8 mouse cellular contexts compared by ENCODE assay signal in the genomic region with DNA sequence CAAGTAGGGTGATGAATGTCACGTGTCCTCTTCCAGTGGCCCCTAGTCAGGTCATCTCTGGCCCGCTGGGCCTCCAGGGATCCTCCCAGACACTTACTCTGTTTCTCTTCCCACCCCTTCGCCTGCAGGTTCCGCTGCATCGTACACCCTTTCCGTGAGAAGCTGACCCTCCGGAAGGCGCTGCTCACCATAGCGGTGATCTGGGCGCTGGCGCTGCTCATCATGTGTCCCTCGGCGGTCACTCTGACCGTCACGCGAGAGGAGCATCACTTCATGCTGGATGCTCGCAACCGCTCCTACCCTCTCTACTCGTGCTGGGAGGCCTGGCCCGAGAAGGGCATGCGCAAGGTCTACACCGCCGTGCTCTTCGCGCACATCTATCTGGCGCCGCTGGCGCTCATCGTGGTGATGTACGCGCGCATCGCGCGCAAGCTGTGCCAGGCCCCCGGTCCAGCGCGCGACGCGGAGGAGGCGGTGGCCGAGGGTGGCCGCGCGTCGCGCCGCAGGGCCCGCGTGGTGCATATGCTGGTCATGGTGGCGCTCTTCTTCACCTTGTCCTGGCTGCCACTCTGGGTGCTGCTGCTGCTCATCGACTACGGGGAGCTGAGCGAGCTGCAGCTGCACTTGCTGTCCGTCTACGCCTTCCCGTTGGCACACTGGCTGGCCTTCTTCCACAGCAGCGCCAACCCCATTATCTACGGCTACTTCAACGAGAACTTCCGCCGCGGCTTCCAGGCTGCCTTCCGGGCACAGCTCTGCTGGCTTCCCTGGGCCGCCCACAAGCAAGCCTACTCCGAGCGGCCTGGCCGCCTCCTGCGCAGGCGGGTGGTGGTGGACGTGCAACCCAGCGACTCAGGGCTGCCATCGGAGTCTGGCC. TPM values are rescaled to one million over a fixed set of nuclear protein-coding genes. Genes with fewer than 3 reads are reported as not detected.
DNase-seq lines count a peak whose midpoint lies in the region; ATAC-seq and TF ChIP-seq lines count a peak whose summit lies in the region.

No protein-coding gene starts in this region.

- peak overlapping the region; percentile 5 for H3K9ac ChIP-seq in ES-E14 (ENCODE audit: insufficient read depth, low read depth, low read length, poor library complexity, severe bottlenecking)
- peak overlapping the region; percentile 52 for H3K9ac ChIP-seq in embryonic facial prominence, embryonic 14.5 days (ENCODE audit: low read depth, low read length)
- H3K9ac ChIP-seq in limb, embryonic 14.5 days (ENCODE audit: low read depth, low read length, severe bottlenecking): peak overlapping the region; percentile 43
- H3K9ac ChIP-seq in midbrain, embryonic 13.5 days (replicated peaks): peak overlapping the region; percentile 64

- H3K4me1 ChIP-seq in ES-E14 (ENCODE audit: control insufficient read depth in 2 of 2, insufficient read depth in 2 of 2, low read length in 2 of 2, poor library complexity in 1 of 2): peaks cover 0 to 8% of the 10 kb centered on the region in 2 experiments; a peak in 2 of 4 replicates
- H3K4me1 ChIP-seq in embryonic facial prominence, embryonic 14.5 days (ENCODE audit: control insufficient read depth, insufficient read depth, low read length): peaks cover 11% of the 10 kb centered on the region
- peaks cover 4% of the 10 kb centered on the region for H3K4me1 ChIP-seq in limb, embryonic 14.5 days (ENCODE audit: control insufficient read depth, insufficient read depth, low read length)
- peaks cover 18% of the 10 kb centered on the region for H3K4me1 ChIP-seq in midbrain, embryonic 13.5 days (replicated peaks)

- DNase-seq in gastrocnemius, postnatal 10 days: peak; percentile 22
- DNase-seq in gastrocnemius, adult 18-20 months (ENCODE audit: low spot score): no peak
- DNase-seq in ES-E14 (ENCODE audit: low read depth, low spot score): no peak
- peak; percentile 16 for DNase-seq in embryonic facial prominence, embryonic 14.5 days (ENCODE audit: low spot score)
- no peak for DNase-seq in limb, embryonic 14.5 days (ENCODE audit: low spot score)
- DNase-seq in c-Kit-positive CD71-positive TER-119-positive erythroid progenitor cells, embryonic 14.5 days (ENCODE audit: low spot score): no peak

- H3K27ac ChIP-seq in ES-E14 (ENCODE audit: insufficient read depth, low read depth, low read length, poor library complexity, severe bottlenecking): no peak overlapping the region
- no peak overlapping the region for H3K27ac ChIP-seq in embryonic facial prominence, embryonic 14.5 days (replicated peaks; ENCODE audit: low read depth, low read length)
- H3K27ac ChIP-seq in limb, embryonic 14.5 days (replicated peaks; ENCODE audit: low read depth, low read length): no peak overlapping the region
- H3K27ac ChIP-seq in midbrain, embryonic 13.5 days: no peak overlapping the region

- no peaks in the 10 kb centered on the region for H3K9me3 ChIP-seq in ES-E14 (ENCODE audit: control insufficient read depth, insufficient read depth, low read depth, low read length)
- no peaks in the 10 kb centered on the region for H3K9me3 ChIP-seq in embryonic facial prominence, embryonic 14.5 days (ENCODE audit: control insufficient read depth, low read length)
- no peaks in the 10 kb centered on the region for H3K9me3 ChIP-seq in limb, embryonic 14.5 days (ENCODE audit: control insufficient read depth, low read length)
- no peaks in the 10 kb centered on the region for H3K9me3 ChIP-seq in midbrain, embryonic 13.5 days

- H3K4me3 ChIP-seq in ES-E14 (ENCODE audit: insufficient read depth in 1 of 2, low read depth in 1 of 2, low read length in 2 of 2, poor library complexity in 1 of 2, severe bottlenecking in 1 of 2): peak overlapping the region; percentile 50 to 63
- H3K4me3 ChIP-seq in embryonic facial prominence, embryonic 14.5 days (ENCODE audit: low read depth, low read length): peak overlapping the region; percentile 49
- H3K4me3 ChIP-seq in limb, embryonic 14.5 days (replicated peaks; ENCODE audit: low read length): peak overlapping the region; percentile 43
- H3K4me3 ChIP-seq in midbrain, embryonic 13.5 days (replicated peaks): peak overlapping the region; percentile 44

- peaks cover 24% of the 10 kb centered on the region for H3K27me3 ChIP-seq in embryonic facial prominence, embryonic 14.5 days (replicated peaks; ENCODE audit: control insufficient read depth, insufficient read depth, low read length)
- H3K27me3 ChIP-seq in limb, embryonic 14.5 days (ENCODE audit: control insufficient read depth, insufficient read depth, low read length): peaks cover 23% of the 10 kb centered on the region
- H3K27me3 ChIP-seq in midbrain, embryonic 13.5 days: peaks cover 49% of the 10 kb centered on the region

- in situ Hi-C loops in ES-E14 (cut with MboI; ENCODE audit: low sequenced_read_pairs in 2 of 2, unreplicated experiment in 2 of 2): no loop called here

- peak; percentile 62 for ATAC-seq in embryonic facial prominence, embryonic 14.5 days (ENCODE audit: low read depth)
- peak; percentile 38 to 77; a peak in 2 of 4 replicates for ATAC-seq in hematopoietic stem cell, adult 5-6 weeks (replicated peaks in 1 of 2; ENCODE audit: insufficient read depth in 1 of 2, low FRiP score in 2 of 2, low TSS enrichment in 1 of 2, low read depth in 1 of 2, poor library complexity in 2 of 2, severe bottlenecking in 2 of 2)
- no peak for ATAC-seq in limb, embryonic 14.5 days (ENCODE audit: low FRiP score, low read depth)
- ATAC-seq in midbrain, embryonic 13.5 days: peak; percentile 71

- TF ChIP-seq POLR2A in limb, embryonic 14.5 days (IDR thresholded peaks at IDR 0.05; ENCODE audit: borderline replicate concordance, extremely low read depth, insufficient read depth, insufficient read length): no peak

- no peaks in the 10 kb centered on the region for H3K36me3 ChIP-seq in ES-E14 (ENCODE audit: control insufficient read depth, insufficient read depth, low read length, poor library complexity, severe bottlenecking)
- H3K36me3 ChIP-seq in embryonic facial prominence, embryonic 14.5 days (ENCODE audit: control insufficient read depth, insufficient read depth, low read length): no peaks in the 10 kb centered on the region
- no peaks in the 10 kb centered on the region for H3K36me3 ChIP-seq in limb, embryonic 14.5 days (ENCODE audit: control insufficient read depth, insufficient read depth, low read length)
- no peaks in the 10 kb centered on the region for H3K36me3 ChIP-seq in midbrain, embryonic 13.5 days

- WGBS in embryonic facial prominence, embryonic 14.5 days: 2% methylated on average over 53 of the region's 74 CpGs
- 3% methylated on average over 68 of the region's 74 CpGs for WGBS in limb, embryonic 14.5 days
- 3% methylated on average over 74 of the region's 74 CpGs for WGBS in midbrain, embryonic 13.5 days

- H3K4me2 ChIP-seq in embryonic facial prominence, embryonic 14.5 days (ENCODE audit: low read depth, low read length): peak overlapping the region; percentile 89
- H3K4me2 ChIP-seq in limb, embryonic 14.5 days (replicated peaks; ENCODE audit: low read depth, low read length, severe bottlenecking): peak overlapping the region; percentile 86
- H3K4me2 ChIP-seq in midbrain, embryonic 13.5 days (replicated peaks): peak overlapping the region; percentile 77

TF ChIP-seq in ES-E14, 5 proteins besides CTCF, POLR2A, EP300 and RAD21:
- TF ChIP-seq MAFK (IDR thresholded peaks at IDR 0.05; ENCODE audit: insufficient read depth, low read depth, low read length): no peak
- TF ChIP-seq HCFC1 (IDR thresholded peaks at IDR 0.05; ENCODE audit: borderline replicate concordance, insufficient read depth, low read length): no peak
- no peak for TF ChIP-seq ZNF384 (IDR thresholded peaks at IDR 0.05; ENCODE audit: low read depth, low read length)
- TF ChIP-seq CHD2 (IDR thresholded peaks at IDR 0.05; ENCODE audit: low read depth, low read length): no peak
- no peak for TF ChIP-seq ZC3H11A (IDR thresholded peaks at IDR 0.05; ENCODE audit: borderline replicate concordance, low read depth, low read length)

RNA-seq across cellular contexts. Expression of a gene that starts 22.7 kb away (rescaled TPM):
- 10 to 100 TPM; 33.2 to 35.8 TPM for total RNA-seq in gastrocnemius, postnatal 10 days (2021)
- 10 to 100 TPM; 57.6 to 68.1 TPM for total RNA-seq in gastrocnemius, adult 18-20 months (2021)
- 165 and 262 TPM in 2 replicates for total RNA-seq in ES-E14 (2012; rRNA removed)
- 158 and 162 TPM in 2 replicates for polyA plus RNA-seq in embryonic facial prominence, embryonic 14.5 days (2014; fragmentation: Nextera tagmentation; extraction: Ambion mirVana)
- total RNA-seq in hematopoietic stem cell, adult 5-6 weeks (2017): 136 and 165 TPM in 2 replicates
- 90.3 and 119 TPM in 2 replicates for polyA plus RNA-seq in limb, embryonic 14.5 days (2012; rRNA removed)
- polyA plus RNA-seq in limb, embryonic 14.5 days (2014; fragmentation: Nextera tagmentation; extraction: Ambion mirVana): 152 and 161 TPM in 2 replicates
- polyA plus RNA-seq in midbrain, embryonic 13.5 days (2015; fragmentation: Nextera tagmentation; extraction: Ambion mirVana): 230 and 231 TPM in 2 replicates

RNA-seq across cellular contexts. Expression of a gene that starts 30.3 kb away (rescaled TPM):
- under 1 TPM in 1 of 2 experiments, not detected in 1; 0.11 TPM for total RNA-seq in gastrocnemius, postnatal 10 days (2021)
- total RNA-seq in gastrocnemius, adult 18-20 months (2021): under 1 TPM; 0.07 to 0.11 TPM
- total RNA-seq in ES-E14 (2012; rRNA removed): 0.16 and 0.18 TPM in 2 replicates
- polyA plus RNA-seq in embryonic facial prominence, embryonic 14.5 days (2014; fragmentation: Nextera tagmentation; extraction: Ambion mirVana): 0.06 and 0.08 TPM in 2 replicates
- total RNA-seq in hematopoietic stem cell, adult 5-6 weeks (2017): 0.19 TPM in 1 of 2 replicates, not detected in the other
- 0.06 and 0.10 TPM in 2 replicates for polyA plus RNA-seq in limb, embryonic 14.5 days (2012; rRNA removed)
- 0.06 TPM in 2 replicates for polyA plus RNA-seq in limb, embryonic 14.5 days (2014; fragmentation: Nextera tagmentation; extraction: Ambion mirVana)
- 0.81 and 0.87 TPM in 2 replicates for polyA plus RNA-seq in midbrain, embryonic 13.5 days (2015; fragmentation: Nextera tagmentation; extraction: Ambion mirVana)

RNA-seq across cellular contexts. Expression of a gene that starts 54.5 kb away (rescaled TPM):
- 100 to 1,000 TPM; 139 to 141 TPM for total RNA-seq in gastrocnemius, postnatal 10 days (2021)
- 100 to 1,000 TPM; 115 to 135 TPM for total RNA-seq in gastrocnemius, adult 18-20 months (2021)
- total RNA-seq in ES-E14 (2012; rRNA removed): 145 and 158 TPM in 2 replicates
- 338 and 352 TPM in 2 replicates for polyA plus RNA-seq in embryonic facial prominence, embryonic 14.5 days (2014; fragmentation: Nextera tagmentation; extraction: Ambion mirVana)
- 112 and 151 TPM in 2 replicates for total RNA-seq in hematopoietic stem cell, adult 5-6 weeks (2017)
- polyA plus RNA-seq in limb, embryonic 14.5 days (2012; rRNA removed): 190 and 208 TPM in 2 replicates
- polyA plus RNA-seq in limb, embryonic 14.5 days (2014; fragmentation: Nextera tagmentation; extraction: Ambion mirVana): 326 and 337 TPM in 2 replicates
- 200 and 207 TPM in 2 replicates for polyA plus RNA-seq in midbrain, embryonic 13.5 days (2015; fragmentation: Nextera tagmentation; extraction: Ambion mirVana)

Comparison
In these comparisons a context has a peak if more than half of its experiments do, and no peak if none do; other contexts are left out.
1. DNase-seq: peak in gastrocnemius, postnatal 10 days (single experiment) and embryonic facial prominence, embryonic 14.5 days (single experiment); none in gastrocnemius, adult 18-20 months (single experiment), ES-E14 (single experiment), limb, embryonic 14.5 days (single experiment) and c-Kit-positive CD71-positive TER-119-positive erythroid progenitor cells, embryonic 14.5 days (single experiment).
2. H3K9ac ChIP-seq: peak in every context shown above with its lines; median percentile 64 in midbrain, embryonic 13.5 days; 52 in embryonic facial prominence, embryonic 14.5 days; 43 in limb, embryonic 14.5 days; 5 in ES-E14.
3. Peak in every context shown above with its lines, with median percentiles within 50 percentile points of each other: H3K4me3 ChIP-seq and H3K4me2 ChIP-seq.